Mouse (Mus musculus) CD4-positive helper T cell, adult 2 months (primary cell): Measurements from ENCODE around the gene Yju2.
"Not testable (repeated sequence)": the region's sequence is repeated elsewhere in the genome, so short reads cannot be mapped to it uniquely, and the experiment has no call there.

Experiments used
- DNase-seq: peaks from one replicate; pipeline ENCODE4 v3.0.0-alpha.2; 2012; ENCODE audit warnings: low read depth, missing footprints, low spot score

The Yju2 gene

DNA sequence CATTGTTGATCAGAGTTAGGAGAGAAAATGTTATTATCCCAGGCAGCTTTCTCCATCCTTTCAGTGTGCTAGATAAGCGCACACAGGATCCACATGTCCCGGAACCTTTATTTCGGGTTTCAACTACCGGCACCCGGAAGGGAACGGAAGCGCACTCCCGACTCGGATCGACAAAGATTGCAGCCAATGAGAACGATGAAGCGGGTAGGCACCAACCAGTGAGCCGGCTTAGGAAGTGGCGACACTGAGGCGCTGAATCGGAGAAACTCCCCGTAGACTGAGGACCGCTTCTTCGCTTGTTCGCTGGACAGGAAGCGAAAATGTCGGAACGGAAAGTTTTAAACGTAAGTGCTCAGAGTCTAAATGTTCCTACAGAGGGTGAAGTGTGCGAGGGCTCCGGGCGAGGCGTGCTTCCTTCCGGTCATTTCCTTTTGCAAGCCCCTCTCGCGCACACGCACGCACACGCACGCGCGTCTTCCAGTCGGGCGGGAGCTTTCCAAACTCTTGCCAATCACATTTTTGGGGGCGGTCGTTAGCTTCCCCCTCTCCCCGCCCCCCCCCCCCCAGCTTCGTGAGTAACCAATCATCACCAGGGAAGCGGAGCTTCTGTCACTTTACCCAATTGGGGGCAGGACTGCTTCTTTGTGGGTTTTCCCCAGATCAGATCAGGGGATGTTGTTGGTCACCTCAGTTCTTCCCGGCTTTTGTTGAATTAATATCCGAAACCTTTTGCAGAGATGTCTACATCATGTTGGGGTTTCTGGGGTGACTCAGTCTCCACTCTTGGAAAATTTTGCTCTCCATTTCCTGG is at the start of gene Yju2:
Gene Yju2, plus strand, starts transcription at position 182 of the 811 bp plus-strand sequence.
- DNase-seq, result peak; percentile 96

- peak; percentile 75 for DNase-seq
Measured at GRCm38 (mm10) chr17:55931553-55932502, 27.1 kb upstream of the Yju2 start.

DNA sequence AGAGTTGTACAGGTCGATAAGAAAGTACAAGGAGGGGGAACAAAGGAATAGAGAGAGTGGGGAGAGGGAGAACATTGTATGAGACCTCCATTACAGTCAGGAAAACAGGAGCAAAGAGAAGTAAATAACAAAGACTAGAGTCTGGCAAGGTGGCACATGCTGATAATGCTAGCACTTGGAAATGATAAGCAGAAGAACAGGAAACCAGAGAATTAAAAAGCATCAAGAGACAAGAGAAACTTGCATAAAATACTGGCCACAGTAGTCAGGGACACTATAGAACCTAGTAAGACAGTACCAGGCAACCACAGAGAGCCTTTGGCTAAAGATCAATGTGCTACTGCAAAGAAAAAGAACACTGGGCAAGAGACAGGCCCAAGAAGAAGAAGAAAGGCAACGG is 26.3 kb upstream of the Yju2 start:
- no peak for DNase-seq

DNA sequence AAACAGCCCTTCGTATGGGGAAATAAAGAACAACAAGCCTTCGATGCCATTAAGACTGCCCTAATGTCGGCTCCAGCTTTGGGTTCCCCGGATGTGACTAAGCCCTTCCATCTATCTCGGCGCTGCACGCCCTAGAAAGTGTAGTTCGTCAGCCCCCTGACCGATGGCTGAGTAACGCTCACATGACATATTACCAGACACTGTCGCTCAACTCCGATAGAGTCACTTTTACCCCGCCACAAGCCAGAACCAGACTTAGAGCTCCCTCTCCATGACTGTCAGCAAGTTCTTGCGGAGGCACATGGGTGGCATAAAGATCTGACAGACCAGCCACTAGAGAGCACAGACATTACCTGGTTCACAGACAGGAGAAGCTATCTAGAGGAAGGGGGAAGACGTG is 25.7 kb upstream of the Yju2 start:
- DNase-seq, result no peak

- DNase-seq, result not testable (repeated sequence)
Measured at GRCm38 (mm10) chr17:55944387-55944865, 14.5 kb upstream of the Yju2 start.

- peak; percentile 84 for DNase-seq
Measured at GRCm38 (mm10) chr17:55944866-55945682, 13.8 kb upstream of the Yju2 start.

DNA sequence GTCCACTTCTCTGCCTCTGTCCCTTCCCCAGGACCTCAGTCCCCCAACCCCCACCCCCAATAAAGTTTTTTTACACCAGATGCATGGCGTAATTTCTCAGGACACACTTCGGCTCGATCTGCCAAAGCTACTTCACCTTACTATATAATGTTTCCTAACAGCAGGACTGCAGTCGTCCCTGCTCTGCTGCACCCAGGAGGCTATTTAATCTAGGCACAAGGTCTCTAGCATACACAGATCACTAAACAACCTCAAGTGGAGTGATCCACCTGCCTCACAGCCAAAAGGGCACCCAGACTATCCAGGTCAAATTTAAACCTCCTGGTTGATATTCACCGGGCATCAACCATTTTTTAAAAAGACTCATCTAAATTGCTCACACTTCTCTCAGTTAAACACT is 13.2 kb upstream of the Yju2 start:
- no peak for DNase-seq

DNA sequence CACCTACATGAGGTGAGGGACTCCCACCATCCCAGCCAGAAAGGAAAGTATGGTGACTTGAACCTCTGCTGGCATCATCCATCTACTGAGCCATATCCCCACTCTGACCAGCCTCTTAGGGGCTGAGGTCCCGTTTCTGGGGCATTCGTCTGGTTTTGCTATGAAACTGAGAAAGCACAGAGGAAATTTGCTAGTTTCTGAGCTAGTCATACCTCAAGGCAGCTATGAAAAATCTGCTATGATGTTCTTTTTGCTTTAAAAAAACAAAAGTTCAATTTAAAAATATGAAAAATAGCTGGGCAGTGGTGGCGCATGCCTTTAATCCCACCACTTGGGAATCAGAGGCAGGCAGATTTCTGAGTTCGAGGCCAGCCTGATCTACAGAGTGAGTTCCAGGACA is 10.3 kb upstream of the Yju2 start:
- DNase-seq, result no peak

- no peak for DNase-seq
Measured at GRCm38 (mm10) chr17:55949400-55949799, 9.5 kb upstream of the Yju2 start, which contains the start of gene Zfp119b. Gene Zfp119b, minus strand, starts transcription at chr17:55949500.

- no peak for DNase-seq
Measured at GRCm38 (mm10) chr17:55950601-55951000, 8.3 kb upstream of the Yju2 start.

- no peak for DNase-seq
Measured at GRCm38 (mm10) chr17:55952041-55952440, 6.9 kb upstream of the Yju2 start.

DNA sequence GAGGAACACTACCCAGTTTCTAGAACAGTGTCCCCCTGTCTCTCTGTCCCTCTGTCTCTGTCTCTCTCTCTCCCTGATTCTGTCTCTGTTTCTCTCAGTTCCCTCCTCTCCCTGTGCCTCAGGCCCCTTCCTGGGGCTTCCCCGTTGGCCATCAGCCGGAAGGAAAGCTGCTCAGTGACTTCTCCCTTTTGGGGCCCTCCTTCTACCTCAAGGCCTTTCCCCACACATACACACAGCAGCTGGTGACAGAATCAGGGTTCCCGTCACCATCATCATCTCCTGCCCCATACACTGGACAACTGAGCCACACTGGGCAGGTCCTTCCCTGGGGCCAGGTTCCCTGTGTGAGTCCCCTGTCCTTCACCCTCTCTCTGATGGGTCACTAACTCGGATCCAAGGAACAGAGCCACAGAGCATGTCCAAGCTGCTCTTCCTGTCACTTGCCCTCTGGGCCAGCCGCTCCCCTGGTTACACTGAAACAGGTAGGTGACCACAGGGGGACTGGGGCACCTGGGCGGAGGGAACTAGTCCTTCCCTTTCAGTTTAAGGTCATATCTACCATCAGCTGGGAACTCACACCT is 6.4 kb upstream of the Yju2 start, which contains the start of gene Ebi3:
Gene Ebi3, plus strand, starts transcription at position 194 of the 581 bp plus-strand sequence.
- no peak for DNase-seq

GRCm38 (mm10) chr17:55953751-55954150 is 5.1 kb upstream of the Yju2 start:
- DNase-seq, result no peak

- no peak for DNase-seq
Measured at GRCm38 (mm10) chr17:55954229-55954628, 4.7 kb upstream of the Yju2 start.

- DNase-seq, result no peak
Measured at GRCm38 (mm10) chr17:55956129-55956528, 2.8 kb upstream of the Yju2 start.

GRCm38 (mm10) chr17:55956591-55956990 is 2.3 kb upstream of the Yju2 start:
- no peak for DNase-seq

DNA sequence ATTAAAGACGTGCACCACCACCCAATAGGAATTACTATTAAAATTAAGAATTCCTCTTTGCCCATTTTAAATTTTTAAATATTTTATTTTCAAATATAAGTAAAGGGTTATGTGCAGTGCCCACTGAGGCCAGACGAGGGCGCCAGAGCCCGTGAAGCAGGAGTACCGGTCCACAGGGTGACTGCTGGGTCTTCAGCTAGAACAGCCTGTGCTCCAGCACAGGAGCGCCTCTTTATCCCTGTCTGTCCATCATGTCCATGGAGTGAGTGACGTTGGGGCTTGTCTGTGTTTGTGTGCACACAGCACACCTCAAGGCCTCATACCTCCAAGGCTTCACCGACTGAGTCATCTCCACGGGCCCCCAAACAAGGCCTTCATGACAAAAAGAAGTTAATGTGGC is 1.7 kb upstream of the Yju2 start:
- peak; percentile 73 for DNase-seq

DNA sequence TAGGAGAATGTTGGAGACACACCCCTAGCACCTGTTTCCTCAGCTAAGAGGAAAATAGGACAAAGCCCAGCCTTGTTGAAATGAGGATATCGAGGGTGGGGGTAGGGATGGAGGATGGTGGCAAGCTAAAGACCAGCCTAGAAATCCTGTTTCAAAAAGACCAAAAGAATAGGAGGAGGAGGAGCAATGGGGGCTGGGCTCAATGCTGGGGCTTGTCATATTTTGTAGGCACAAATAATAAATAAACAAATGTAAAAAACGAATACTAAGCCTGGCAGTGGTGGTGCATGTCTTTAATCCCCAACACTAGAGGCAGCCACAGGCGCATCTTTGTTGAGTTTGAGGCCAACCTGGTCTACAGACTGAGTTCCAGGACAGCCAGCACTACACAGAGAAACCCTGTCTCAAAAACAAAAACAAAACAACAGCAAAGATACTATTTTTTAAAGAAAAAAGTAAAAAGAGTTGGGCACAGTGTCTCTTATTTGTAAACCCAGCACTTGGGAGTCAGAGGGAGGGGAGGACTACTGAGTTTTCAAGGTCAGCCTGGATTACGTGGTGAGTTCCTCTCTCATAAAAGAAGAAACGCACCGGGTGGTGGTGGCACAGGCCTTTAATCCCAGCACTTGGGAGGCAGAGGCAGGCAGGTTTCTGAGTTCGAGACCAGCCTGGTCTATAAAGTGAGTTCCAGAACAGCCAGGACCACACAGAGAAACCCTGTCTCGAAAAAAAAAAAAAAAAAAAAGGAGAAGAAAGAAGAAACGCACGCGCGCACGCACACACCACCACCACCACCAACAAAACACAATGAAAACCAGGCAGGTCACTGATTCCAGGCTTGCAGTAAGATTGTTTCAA is 944 bp upstream of the Yju2 start:
- no peak for DNase-seq

- no peak for DNase-seq
Measured at GRCm38 (mm10) chr17:55958584-55958886, 364 bp upstream of the Yju2 start.
